Comparison of ENCODE assay signal across 9 mouse cellular contexts in genomic region chr1:119093739-119094138, GRCm38 (mm10). TPM values are rescaled to one million over a fixed set of nuclear protein-coding genes. Genes with fewer than 3 reads are reported as not detected.
DNase-seq lines count a peak whose midpoint lies in the region; ATAC-seq lines count a peak whose summit lies in the region.
"Had no signal": no experiment of that assay in that cellular context is flagged by ENCODE, and none has a peak within 500 bp of the region (broad histone marks: within the 10 kb centered on the region; RNA-seq: fewer than 3 reads in every experiment).

No protein-coding gene starts in this region.

- H3K27me3 ChIP-seq in liver, embryonic 12.5 days (replicated peaks), result peaks cover 7% of the 10 kb centered on the region; the same call in 1 of the 2 replicates
- no peaks in the 10 kb centered on the region for H3K27me3 ChIP-seq in neural tube, embryonic 14.5 days (ENCODE audit: control insufficient read depth, insufficient read depth, low read length)
- H3K27me3 ChIP-seq: embryonic facial prominence, embryonic 13.5 days had no signal

- H3K36me3 ChIP-seq in liver, embryonic 12.5 days, result no peaks in the 10 kb centered on the region
- H3K36me3 ChIP-seq in neural tube, embryonic 14.5 days (ENCODE audit: control insufficient read depth, insufficient read depth, low read length), result no peaks in the 10 kb centered on the region
- H3K36me3 ChIP-seq: embryonic facial prominence, embryonic 13.5 days had no signal

- DNase-seq in 3T3-L1 (ENCODE audit: low read depth, low spot score) (peak; percentile 82), adipocyte (ENCODE audit: low spot score) (peak; percentile 83)
- peak; percentile 23 to 32 for DNase-seq in gastrocnemius, postnatal 36 days
- peak; percentile 51 to 82 for DNase-seq in kidney, postnatal 25 days
- peak; percentile 68 for DNase-seq in thymus, postnatal 4 days

- H3K4me1 ChIP-seq in liver, embryonic 12.5 days, result no peaks in the 10 kb centered on the region
- H3K4me1 ChIP-seq in neural tube, embryonic 14.5 days (ENCODE audit: control insufficient read depth, insufficient read depth, low read length), result no peaks in the 10 kb centered on the region
- H3K4me1 ChIP-seq: embryonic facial prominence, embryonic 13.5 days had no signal

- no peak overlapping the region for H3K27ac ChIP-seq in liver, embryonic 12.5 days
- H3K27ac ChIP-seq in neural tube, embryonic 14.5 days (ENCODE audit: low read depth, low read length), result no peak overlapping the region
- H3K27ac ChIP-seq: embryonic facial prominence, embryonic 13.5 days had no signal

- no peaks in the 10 kb centered on the region for H3K9me3 ChIP-seq in liver, embryonic 12.5 days (replicated peaks)
- no peaks in the 10 kb centered on the region for H3K9me3 ChIP-seq in neural tube, embryonic 14.5 days (ENCODE audit: control insufficient read depth, low read length)
- H3K9me3 ChIP-seq: embryonic facial prominence, embryonic 13.5 days had no signal

- 10% methylated on average over 8 of the region's 8 CpGs for WGBS in liver, embryonic 12.5 days (ENCODE audit: insufficient replicate concordance)
- 19% methylated on average over 8 of the region's 8 CpGs for WGBS in neural tube, embryonic 14.5 days

- intact Hi-C loops in gastrocnemius, postnatal 36 days (cut with DNase I), result loop anchor here (5.0 kb wide), 1 partner anchor 389 kb away; no protein-coding TSS in a partner anchor

- no peak overlapping the region for H3K9ac ChIP-seq in liver, embryonic 12.5 days
- H3K9ac ChIP-seq in neural tube, embryonic 14.5 days (replicated peaks; ENCODE audit: low read depth, low read length), result no peak overlapping the region
- H3K9ac ChIP-seq: embryonic facial prominence, embryonic 13.5 days had no signal

- peak; percentile 94 for ATAC-seq in common myeloid progenitor, adult 5-6 weeks (replicated peaks; ENCODE audit: low read depth, poor library complexity, severe bottlenecking)
- 0 out of 2 replicates have a peak, but pooled peaks have one; percentile 46 for ATAC-seq in liver, embryonic 12.5 days
- peak; percentile 72 for ATAC-seq in neural tube, embryonic 14.5 days (ENCODE audit: low read depth)

- H3K4me2 ChIP-seq in liver, embryonic 12.5 days, result no peak overlapping the region
- H3K4me2 ChIP-seq in neural tube, embryonic 14.5 days (ENCODE audit: low read depth, low read length), result no peak overlapping the region
- H3K4me2 ChIP-seq: embryonic facial prominence, embryonic 13.5 days had no signal

- no peak overlapping the region for H3K4me3 ChIP-seq in liver, embryonic 12.5 days
- no peak overlapping the region for H3K4me3 ChIP-seq in neural tube, embryonic 14.5 days (ENCODE audit: low read depth, low read length)
- H3K4me3 ChIP-seq: embryonic facial prominence, embryonic 13.5 days had no signal

RNA-seq across cellular contexts. Expression of gene Gli2, which starts 40.3 kb away (rescaled TPM):
- total RNA-seq in common myeloid progenitor, adult 5-6 weeks (2017), result not detected in 2 replicates
- total RNA-seq in gastrocnemius, postnatal 36 days (2021), result 1 to 10 TPM; 1.1 to 2.0 TPM
- polyA plus RNA-seq in liver, embryonic 12.5 days (2016; fragmentation: Nextera tagmentation; extraction: Ambion mirVana), result 0.87 and 1.1 TPM in 2 replicates
- 1.5 and 1.8 TPM in 2 replicates for polyA plus RNA-seq in neural tube, embryonic 14.5 days (2014; fragmentation: Nextera tagmentation; extraction: Ambion mirVana)

Comparison
In these comparisons a context has a peak if more than half of its experiments do, and no peak if none do; other contexts are left out.
1. DNase-seq: peak in every context shown above with its lines; median percentile 83 in adipocyte; 82 in 3T3-L1; 68 in thymus, postnatal 4 days; 66 in kidney, postnatal 25 days; 28 in gastrocnemius, postnatal 36 days.